In the genomic region with DNA sequence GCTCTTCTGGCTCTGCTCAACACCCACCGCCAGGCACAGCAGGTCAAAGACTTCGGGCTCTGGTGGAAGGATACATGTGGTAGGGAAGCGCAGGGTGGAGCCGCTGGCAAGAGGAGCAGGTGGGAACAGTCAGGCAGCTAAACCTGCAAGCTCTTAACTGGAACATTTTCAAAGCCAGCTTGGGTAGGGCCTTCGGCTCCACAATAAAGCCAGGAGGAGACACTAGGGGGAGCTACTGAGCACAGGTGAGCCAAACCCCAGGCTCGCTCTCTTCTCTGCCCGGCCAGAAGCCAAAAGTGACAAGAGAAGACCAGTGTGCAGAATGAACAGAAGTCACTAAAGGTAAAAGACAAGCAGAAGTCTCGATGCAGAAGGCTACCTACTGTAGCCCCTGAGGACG, we compare ENCODE assay signal across 9 mouse cellular contexts. TPM values are rescaled to one million over a fixed set of nuclear protein-coding genes. Genes with fewer than 3 reads are reported as not detected.
DNase-seq lines count a peak whose midpoint lies in the region; ATAC-seq and TF ChIP-seq lines count a peak whose summit lies in the region.
"Had no signal": no experiment of that assay in that cellular context is flagged by ENCODE, and none has a peak within 500 bp of the region (broad histone marks: within the 10 kb centered on the region; RNA-seq: fewer than 3 reads in every experiment).

No protein-coding gene starts in this region.

- no peak overlapping the region for H3K9ac ChIP-seq in heart, embryonic 11.5 days (ENCODE audit: low read depth, low read length)

- H3K27ac ChIP-seq in bone marrow, adult 2 months (ENCODE audit: control insufficient read depth, insufficient read depth, low read depth, low read length, poor library complexity) = no peak overlapping the region
- H3K27ac ChIP-seq in small intestine, adult 2 months (ENCODE audit: insufficient read depth, low read depth, low read length) = no peak overlapping the region
- H3K27ac ChIP-seq in heart, embryonic 11.5 days (ENCODE audit: low read depth, low read length) = no peak overlapping the region

- 94% methylated on average over 9 of the region's 9 CpGs for WGBS in bone marrow, adult 2 months
- 94% methylated on average over 9 of the region's 9 CpGs for WGBS in small intestine, adult 2 months
- WGBS in heart, embryonic 11.5 days (ENCODE audit: insufficient replicate concordance) = 90% methylated on average over 9 of the region's 9 CpGs

- no peak overlapping the region for H3K4me2 ChIP-seq in heart, embryonic 11.5 days

- ATAC-seq in heart, embryonic 11.5 days (replicated peaks; ENCODE audit: insufficient number of reproducible peaks, low FRiP score, low TSS enrichment) = no peak

- H3K36me3 ChIP-seq in small intestine, adult 2 months (ENCODE audit: control insufficient read depth, insufficient read depth, low read length) = peaks cover 53% of the 10 kb centered on the region
- H3K36me3 ChIP-seq in heart, embryonic 11.5 days (ENCODE audit: control insufficient read depth, insufficient read depth, low read length) = peaks cover 27% of the 10 kb centered on the region

- H3K27me3 ChIP-seq in small intestine, adult 2 months (ENCODE audit: control insufficient read depth, insufficient read depth, low read length) = no peaks in the 10 kb centered on the region
- H3K27me3 ChIP-seq in heart, embryonic 11.5 days (ENCODE audit: control insufficient read depth, insufficient read depth, low read length) = no peaks in the 10 kb centered on the region

- H3K4me1 ChIP-seq in bone marrow, adult 2 months (ENCODE audit: control insufficient read depth, insufficient read depth, low read length) = no peaks in the 10 kb centered on the region
- no peaks in the 10 kb centered on the region for H3K4me1 ChIP-seq in small intestine, adult 2 months (ENCODE audit: control insufficient read depth, insufficient read depth, insufficient read length, low read length)
- H3K4me1 ChIP-seq in heart, embryonic 11.5 days (ENCODE audit: control insufficient read depth, insufficient read depth, low read length) = no peaks in the 10 kb centered on the region

- TF ChIP-seq POLR2A in bone marrow, adult 2 months (IDR thresholded peaks at IDR 0.05; ENCODE audit: borderline replicate concordance, control insufficient read depth, low read depth, low read length) = no peak
- no peak for TF ChIP-seq POLR2A in small intestine, adult 2 months (IDR thresholded peaks at IDR 0.05; ENCODE audit: low read depth, low read length)

- TF ChIP-seq CTCF in bone marrow, adult 2 months (IDR thresholded peaks at IDR 0.05; ENCODE audit: control insufficient read depth, insufficient read depth, low read length) = peak; percentile 64
- TF ChIP-seq CTCF in small intestine, adult 2 months (IDR thresholded peaks at IDR 0.05; ENCODE audit: extremely low read depth, insufficient read length, insufficient replicate concordance, low read depth, low read length) = peak; percentile 63; the same call in 1 of the 2 replicates

- H3K4me3 ChIP-seq in bone marrow, adult 2 months (replicated peaks; ENCODE audit: control insufficient read depth, low read depth, low read length) = no peak overlapping the region
- no peak overlapping the region for H3K4me3 ChIP-seq in small intestine, adult 2 months (ENCODE audit: low read depth, low read length)
- no peak overlapping the region for H3K4me3 ChIP-seq in heart, embryonic 11.5 days (ENCODE audit: low read depth, low read length)

- peak; percentile 19 for DNase-seq in lung, adult 18-20 months
- no peak for DNase-seq in lung, postnatal 4 days
- peak; percentile 42 to 66 for DNase-seq in cerebellum, postnatal 25 days
- DNase-seq in kidney, postnatal 14 days = peak; percentile 22
- DNase-seq in heart, adult 11 months = no peak

- no peaks in the 10 kb centered on the region for H3K9me3 ChIP-seq in heart, embryonic 11.5 days (replicated peaks; ENCODE audit: control insufficient read depth, low read length)

RNA-seq across cellular contexts. Expression of a gene that starts 46.7 kb away (rescaled TPM):
- 1.9 and 2.0 TPM in 2 replicates for polyA plus RNA-seq in bone marrow, adult 2 months (2011; ENCODE audit: insufficient read depth, insufficient read length, low replicate concordance, missing spikeins)
- 9.6 and 15.5 TPM in 2 replicates for polyA plus RNA-seq in small intestine, adult 2 months (2012; rRNA removed)
- 5.6 and 5.7 TPM in 2 replicates for polyA plus RNA-seq in heart, embryonic 11.5 days (2014; fragmentation: Nextera tagmentation; extraction: Ambion mirVana)

RNA-seq across cellular contexts. Expression of a gene that starts 48.5 kb away (rescaled TPM):
- 35.4 TPM in 1 of 2 replicates, not detected in the other for polyA plus RNA-seq in bone marrow, adult 2 months (2011; ENCODE audit: insufficient read depth, insufficient read length, low replicate concordance, missing spikeins)
- not detected in 2 replicates for polyA plus RNA-seq in small intestine, adult 2 months (2012; rRNA removed)
- not detected in 2 replicates for polyA plus RNA-seq in heart, embryonic 11.5 days (2014; fragmentation: Nextera tagmentation; extraction: Ambion mirVana)
- polyA plus RNA-seq: liver, embryonic 16.5 days had no signal

RNA-seq across cellular contexts. Expression of a gene that starts 50.8 kb away (rescaled TPM):
- polyA plus RNA-seq in bone marrow, adult 2 months (2011; ENCODE audit: insufficient read depth, insufficient read length, low replicate concordance, missing spikeins) = 19.9 and 24.8 TPM in 2 replicates
- polyA plus RNA-seq in small intestine, adult 2 months (2012; rRNA removed) = 7.3 and 12.4 TPM in 2 replicates
- polyA plus RNA-seq in heart, embryonic 11.5 days (2014; fragmentation: Nextera tagmentation; extraction: Ambion mirVana) = 11.8 and 12.5 TPM in 2 replicates

RNA-seq across cellular contexts. Expression of a gene that starts 57.1 kb away (rescaled TPM):
- not detected in 2 replicates for polyA plus RNA-seq in bone marrow, adult 2 months (2011; ENCODE audit: insufficient read depth, insufficient read length, low replicate concordance, missing spikeins)
- not detected in 2 replicates for polyA plus RNA-seq in small intestine, adult 2 months (2012; rRNA removed)
- polyA plus RNA-seq in heart, embryonic 11.5 days (2014; fragmentation: Nextera tagmentation; extraction: Ambion mirVana) = not detected in 2 replicates
- polyA plus RNA-seq: liver, embryonic 16.5 days had no signal

Comparison
In these comparisons a context has a peak if more than half of its experiments do, and no peak if none do; other contexts are left out.
1. DNase-seq: peak in lung, adult 18-20 months (2 of 2), cerebellum, postnatal 25 days (2 of 2) and kidney, postnatal 14 days (single experiment); none in lung, postnatal 4 days (0 of 2) and heart, adult 11 months (single experiment).